Mouse (Mus musculus) midbrain, embryonic 10.5 days (tissue): ENCODE measurements around the gene Plpp7. TPM values are rescaled to one million over a fixed set of nuclear protein-coding genes. Genes with fewer than 3 reads are reported as not detected.

Experiments
- DNase-seq: peaks from one replicate; pipeline ENCODE4 v3.0.0-alpha.2; 2017; ENCODE audit warnings: low spot score
- H3K27ac ChIP-seq: fragments of 300-500 bp; sonication (generic); replicated peaks from 2 replicates; pipeline ENCODE4 v1.5.1; 2016; ENCODE audit warnings: mild to moderate bottlenecking
- H3K27me3 ChIP-seq: fragments of 300-500 bp; sonication (generic); 2 replicates; pipeline ENCODE4 v1.6.1; 2016; ENCODE audit warnings: low read depth, mild to moderate bottlenecking; ENCODE audit not compliant: poor library complexity, severe bottlenecking
- H3K36me3 ChIP-seq: fragments of 300-500 bp; sonication (generic); 2 replicates; pipeline ENCODE4 v1.6.1; 2016; ENCODE audit warnings: mild to moderate bottlenecking, moderate library complexity
- H3K4me1 ChIP-seq: fragments of 300-500 bp; sonication (generic); 2 replicates; pipeline ENCODE4 v1.6.1; 2016
- H3K4me3 ChIP-seq: fragments of 300-500 bp; sonication (generic); 2 replicates; pipeline ENCODE4 v1.5.1; 2016; ENCODE audit warnings: mild to moderate bottlenecking, moderate library complexity
- H3K9me3 ChIP-seq: fragments of 300-500 bp; sonication (generic); replicated peaks from 2 replicates; pipeline ENCODE4 v1.6.1; 2016; ENCODE audit warnings: mild to moderate bottlenecking
- WGBS: fragments of 180-500 bp; shearing (Covaris S2); methylation state at CpG from one replicate; pipeline ENCODE4 v1.1.7; 2016; 5-methylcytosine and 5-hydroxymethylcytosine counted together
- polyA plus RNA-seq: library from polyadenylated mRNA; unstranded; fragments of >200 nt; fragmentation: Nextera tagmentation; extraction: Ambion mirVana; gene quantifications from 2 replicates; pipeline ENCODE4 v1.2.1, GENCODE M21; 2016

Plpp7 gene
- polyA plus RNA-seq, 1 experiment from 2014 or later: 7.1 TPM

DNA sequence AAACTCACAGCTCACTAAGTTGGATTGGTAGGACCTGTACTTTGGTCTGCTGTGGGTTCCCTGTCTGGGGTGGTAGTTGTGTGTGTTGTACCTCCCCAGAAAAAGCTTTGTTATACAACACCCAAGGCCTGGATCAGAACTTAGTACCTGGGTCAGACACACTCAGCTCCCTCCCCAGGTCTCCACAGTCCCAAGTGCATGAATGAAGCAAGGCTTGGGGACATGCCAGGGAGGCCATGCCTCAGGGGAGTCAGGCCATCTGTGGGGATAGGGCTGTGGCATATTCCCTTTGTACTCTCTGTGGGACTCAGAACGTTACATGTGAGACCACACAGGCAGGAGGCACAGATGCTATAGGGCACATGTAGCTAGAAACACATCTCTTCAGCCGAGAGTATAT, 5.2 kb upstream of the Plpp7 start:
- no peak overlapping the region for H3K27ac ChIP-seq
- DNase-seq: no peak
- no peak overlapping the region for H3K4me3 ChIP-seq
- H3K4me1 ChIP-seq: peaks cover 11% of the 10 kb centered on the region
- no peaks in the 10 kb centered on the region for H3K9me3 ChIP-seq
- WGBS: 70% methylated on average over 2 of the region's 2 CpGs
- no peaks in the 10 kb centered on the region for H3K36me3 ChIP-seq
- peaks cover 56% of the 10 kb centered on the region for H3K27me3 ChIP-seq

DNA sequence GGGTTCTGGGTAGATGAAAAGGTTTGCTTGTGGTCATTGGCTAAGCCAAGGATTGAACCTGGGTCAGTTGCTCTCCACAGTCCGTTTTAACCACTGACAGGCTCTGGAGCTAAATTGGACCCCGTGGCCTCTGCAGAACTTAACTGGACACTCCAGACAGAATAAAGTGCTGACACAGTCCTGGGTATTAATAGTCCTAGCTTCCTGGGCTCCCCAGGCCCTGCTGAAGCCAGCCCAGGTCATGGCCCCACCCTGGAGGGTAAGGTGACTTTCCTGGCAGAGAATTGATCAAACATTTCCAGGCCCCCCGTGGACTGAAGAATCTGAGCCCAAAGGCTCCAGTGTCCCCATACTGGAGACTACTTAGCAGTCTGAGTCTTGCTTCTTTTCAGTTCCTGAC, 3.4 kb upstream of the Plpp7 start:
- no peaks in the 10 kb centered on the region for H3K36me3 ChIP-seq
- WGBS: 67% methylated on average over 3 of the region's 3 CpGs

DNA sequence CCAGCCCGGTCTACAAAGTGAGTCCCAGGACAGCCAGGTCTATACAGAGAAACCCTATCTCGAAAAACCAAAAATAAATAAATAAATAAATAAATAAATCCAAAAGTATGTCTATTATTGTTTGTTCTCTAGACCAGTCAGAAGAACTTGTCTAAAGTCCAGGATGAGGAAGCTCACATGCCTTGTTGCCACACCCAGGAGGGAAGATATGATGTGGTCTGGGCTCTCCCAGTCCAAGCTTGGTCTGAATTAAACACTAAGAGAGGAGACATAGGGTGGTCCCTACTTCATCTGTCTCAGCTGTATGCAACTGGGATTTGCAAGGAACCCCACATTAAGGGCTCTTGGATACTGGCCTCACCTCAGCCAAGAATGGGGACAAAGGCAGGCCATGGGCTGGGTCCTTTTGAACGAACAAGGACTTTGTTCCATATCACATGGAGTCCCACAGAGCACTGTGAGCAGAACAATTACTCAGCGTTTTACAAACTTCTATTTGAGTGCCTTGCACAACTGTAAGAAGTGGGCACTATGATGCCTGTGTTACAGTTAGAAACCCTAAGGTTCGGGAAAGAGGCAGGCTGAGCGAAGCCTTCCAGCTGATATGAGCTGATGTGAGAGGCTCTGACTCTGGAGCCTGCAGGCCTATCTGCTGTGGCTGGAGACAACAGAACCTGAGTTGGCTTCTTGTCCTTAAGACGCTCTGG, 1.2 kb upstream of the Plpp7 start:
- 88% methylated on average over 7 of the region's 7 CpGs for WGBS
- Histone ChIP-seq H3K27me3 (peaks cover 16% of the 10 kb centered on the region), H3K4me1 (peaks cover 20% of the 10 kb centered on the region), H3K36me3 (no peaks in the 10 kb centered on the region), H3K9me3 (no peaks in the 10 kb centered on the region), H3K4me3 (no peak overlapping the region), H3K27ac (no peak overlapping the region)
- no peak for DNase-seq

More for the DNA sequence above, 3.4 kb upstream of the Plpp7 start:
- Histone ChIP-seq H3K27ac (no peak overlapping the region), H3K4me1 (peaks cover 28% of the 10 kb centered on the region), H3K9me3 (no peaks in the 10 kb centered on the region), H3K27me3 (peaks cover 38% of the 10 kb centered on the region), H3K4me3 (no peak overlapping the region)
- no peak for DNase-seq

DNA sequence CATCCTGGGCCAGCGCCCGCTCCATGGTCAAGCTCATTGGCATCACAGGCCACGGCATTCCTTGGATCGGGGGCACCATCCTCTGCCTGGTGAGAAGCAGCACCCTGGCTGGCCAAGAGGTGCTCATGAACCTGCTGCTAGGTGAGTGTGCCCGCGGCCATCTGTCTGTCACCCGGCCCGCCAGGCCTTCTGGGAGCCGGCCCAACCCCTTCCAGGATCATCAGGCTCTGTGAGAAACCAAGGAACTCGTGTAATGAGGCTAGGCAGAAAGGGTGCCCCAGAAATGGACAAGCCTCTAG, 743 bp downstream of the Plpp7 start:
- no peak for DNase-seq
- Histone ChIP-seq H3K4me3 (peak overlapping the region; percentile 48), H3K9me3 (0 out of 2 replicates have a peak, but pooled peaks cover 5% of the 10 kb centered on the region), H3K27ac (peak overlapping the region; percentile 82), H3K36me3 (0 out of 2 replicates have a peak, but pooled peaks cover 4% of the 10 kb centered on the region), H3K4me1 (peaks cover 20% of the 10 kb centered on the region), H3K27me3 (no peaks in the 10 kb centered on the region)
- WGBS: 87% methylated on average over 10 of the region's 10 CpGs

DNA sequence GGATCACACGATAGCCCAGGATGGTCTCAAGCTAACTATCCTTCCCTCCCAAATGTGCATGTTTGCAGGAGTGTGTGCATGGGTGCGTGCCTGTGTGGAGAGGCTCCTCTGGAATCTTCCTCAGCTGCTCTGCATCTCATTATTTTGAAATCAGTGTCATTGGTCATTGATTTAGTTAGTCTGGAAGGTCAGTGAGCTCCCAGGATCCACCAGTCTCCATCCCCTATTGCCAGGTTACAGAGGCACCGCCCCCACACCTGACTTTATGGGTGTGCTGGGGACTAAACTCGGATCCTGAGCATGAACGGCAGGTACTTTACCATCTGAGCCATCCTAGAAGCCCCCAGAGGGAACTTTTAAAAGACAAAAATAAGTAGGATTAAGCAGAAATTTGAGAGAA, 7.6 kb downstream of the Plpp7 start:
- Histone ChIP-seq H3K4me3 (peak overlapping the region; percentile 34), H3K9me3 (0 out of 2 replicates have a peak, but pooled peaks cover 5% of the 10 kb centered on the region), H3K36me3 (0 out of 2 replicates have a peak, but pooled peaks cover 4% of the 10 kb centered on the region), H3K27ac (peak overlapping the region; percentile 23; the same call in 1 of the 2 replicates), H3K4me1 (peaks cover 27% of the 10 kb centered on the region), H3K27me3 (no peaks in the 10 kb centered on the region)
- no peak for DNase-seq
- WGBS: 56% methylated on average over 5 of the region's 5 CpGs

DNA sequence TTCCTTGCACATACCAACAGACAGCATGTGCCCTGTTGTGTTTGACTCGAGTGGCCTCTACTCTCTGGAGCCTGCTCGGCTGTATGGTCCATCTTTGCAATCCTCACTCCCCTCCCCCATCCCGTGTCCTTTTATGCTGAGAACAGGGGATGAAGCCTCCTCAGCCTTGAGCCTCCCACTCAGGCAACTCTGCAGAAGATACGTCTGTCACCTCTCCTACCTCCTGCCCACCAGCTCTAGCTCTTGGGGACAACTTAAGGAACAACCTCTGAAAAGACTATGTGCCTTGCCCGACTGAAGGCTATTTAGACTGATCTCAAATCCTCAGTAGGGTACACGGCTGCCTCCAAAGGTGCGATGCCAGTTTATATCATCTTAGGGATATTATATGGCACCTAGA, 8.2 kb downstream of the Plpp7 start:
- DNase-seq: no peak
- Histone ChIP-seq H3K9me3 (0 out of 2 replicates have a peak, but pooled peaks cover 5% of the 10 kb centered on the region), H3K27ac (peak overlapping the region; percentile 23; the same call in 1 of the 2 replicates), H3K4me3 (peak overlapping the region; percentile 34), H3K36me3 (0 out of 2 replicates have a peak, but pooled peaks cover 4% of the 10 kb centered on the region), H3K4me1 (peaks cover 27% of the 10 kb centered on the region), H3K27me3 (no peaks in the 10 kb centered on the region)
- 81% methylated on average over 7 of the region's 7 CpGs for WGBS

DNA sequence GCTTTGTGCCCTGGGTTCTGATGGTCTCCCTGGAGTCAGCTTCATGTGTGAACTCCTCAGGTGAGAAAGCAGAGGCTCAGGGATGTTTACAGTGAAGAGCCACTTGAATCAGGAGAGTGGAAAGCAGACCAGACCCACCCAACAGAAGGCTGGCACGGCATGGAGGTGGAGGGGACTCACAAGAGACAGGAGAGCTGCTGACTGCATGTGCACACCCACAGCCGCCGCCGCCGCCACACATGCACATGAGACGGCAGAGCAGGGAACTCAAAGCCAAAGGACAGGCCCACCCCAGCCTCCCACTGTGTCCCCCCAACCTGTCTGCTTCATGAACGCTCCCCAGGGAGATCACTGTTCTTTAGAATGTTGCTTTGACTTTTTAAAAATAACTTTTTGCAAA, 8.8 kb downstream of the Plpp7 start:
- DNase-seq: no peak
- Histone ChIP-seq H3K4me3 (no peak overlapping the region), H3K9me3 (0 out of 2 replicates have a peak, but pooled peaks cover 5% of the 10 kb centered on the region), H3K27me3 (no peaks in the 10 kb centered on the region), H3K4me1 (peaks cover 27% of the 10 kb centered on the region), H3K27ac (0 out of 2 replicates have a peak overlapping the region, but pooled peaks have one; percentile 23), H3K36me3 (0 out of 2 replicates have a peak, but pooled peaks cover 4% of the 10 kb centered on the region)
- whole genome bisulfite sequencing: 86% methylated on average over 7 of the region's 7 CpGs

DNA sequence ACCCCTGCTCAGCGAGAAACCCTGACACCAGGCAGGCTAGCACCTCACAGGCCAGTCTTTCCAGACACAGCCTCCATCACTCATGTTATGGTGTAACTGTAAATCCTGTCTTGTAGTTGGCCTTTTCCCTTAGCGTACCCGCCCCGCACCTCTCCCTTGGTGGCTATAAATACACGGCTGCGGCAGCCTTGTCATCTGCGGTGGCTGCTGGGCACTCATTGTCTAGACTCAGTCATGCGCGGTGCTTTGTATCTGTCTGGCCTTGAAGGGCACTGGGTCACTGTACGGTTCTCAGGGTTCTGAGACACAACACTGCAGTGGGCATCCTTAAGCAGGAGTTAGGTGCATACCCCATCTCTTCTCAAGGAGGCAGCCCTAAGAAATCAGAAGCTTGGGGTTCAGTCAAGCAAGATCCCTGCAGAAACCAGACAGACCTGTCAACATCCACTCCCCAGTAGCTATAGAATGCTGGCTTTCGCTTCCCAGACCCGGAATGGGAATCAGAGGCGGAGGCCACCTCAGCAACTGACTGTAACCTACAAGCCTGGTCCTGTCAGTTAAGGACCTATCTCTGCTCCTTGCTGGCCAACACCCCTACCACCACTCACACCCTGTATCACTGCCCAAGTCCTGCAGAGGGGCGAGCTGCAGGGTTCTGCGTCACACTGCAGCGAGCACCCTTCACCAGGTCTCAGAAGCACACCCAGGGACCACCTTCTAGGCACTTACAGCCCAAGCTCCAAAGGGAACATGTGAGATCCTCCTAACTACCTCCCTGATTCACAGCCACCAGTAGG, 10.0 kb downstream of the Plpp7 start:
- Histone ChIP-seq H3K27me3 (no peaks in the 10 kb centered on the region), H3K4me3 (no peak overlapping the region), H3K27ac (peak overlapping the region; percentile 49), H3K4me1 (peaks cover 27% of the 10 kb centered on the region), H3K36me3 (no peaks in the 10 kb centered on the region), H3K9me3 (0 out of 2 replicates have a peak, but pooled peaks cover 5% of the 10 kb centered on the region)
- no peak for DNase-seq
- 72% methylated on average over 16 of the region's 16 CpGs for WGBS

DNA sequence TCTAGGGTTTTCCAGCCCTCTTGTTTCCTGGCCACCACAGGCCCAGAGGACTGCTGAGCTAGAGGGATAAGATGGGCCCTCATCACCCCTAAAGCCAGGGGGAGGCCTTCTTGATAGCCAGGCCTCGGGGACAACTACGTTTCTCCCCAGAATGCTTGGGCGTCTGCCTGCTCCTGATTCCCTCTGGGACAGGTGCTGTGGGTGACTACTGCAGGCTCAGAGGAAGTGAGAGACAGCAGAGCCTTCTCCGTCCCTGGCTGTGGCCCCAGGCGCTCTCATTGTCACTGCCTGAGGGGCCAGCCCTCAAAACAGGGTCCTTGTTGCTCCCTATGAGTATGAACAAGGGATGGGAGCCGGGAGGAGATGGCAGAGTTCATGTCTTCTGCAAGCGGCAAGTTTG, 10.6 kb downstream of the Plpp7 start:
- H3K4me3 ChIP-seq: no peak overlapping the region
- no peaks in the 10 kb centered on the region for H3K36me3 ChIP-seq
- H3K9me3 ChIP-seq: no peaks in the 10 kb centered on the region
- 81% methylated on average over 7 of the region's 7 CpGs for WGBS
- H3K27me3 ChIP-seq: no peaks in the 10 kb centered on the region
- peak overlapping the region; percentile 49; the same call in 1 of the 2 replicates for H3K27ac ChIP-seq
- H3K4me1 ChIP-seq: peaks cover 27% of the 10 kb centered on the region
- DNase-seq: no peak

DNA sequence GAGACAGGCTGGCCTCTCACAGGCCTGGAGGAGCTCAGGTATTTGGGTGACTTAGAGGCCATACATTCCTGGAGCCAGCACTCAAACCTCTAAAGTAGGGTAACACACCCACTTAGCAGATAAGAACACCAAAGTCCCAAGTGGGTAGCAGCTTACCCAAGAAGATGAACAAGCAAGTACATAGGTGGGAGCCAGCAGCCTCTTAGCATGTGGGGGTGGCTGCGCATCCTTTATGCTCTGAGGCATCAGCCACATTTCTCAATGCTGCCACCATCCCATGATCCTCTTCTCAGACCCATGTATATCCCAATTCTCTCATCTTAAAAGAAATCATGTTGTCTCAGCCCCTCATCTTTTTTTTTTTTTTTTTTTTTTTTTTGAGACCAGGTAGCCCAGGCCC, 15.9 kb downstream of the Plpp7 start:
- Histone ChIP-seq H3K36me3 (no peaks in the 10 kb centered on the region), H3K27ac (no peak overlapping the region), H3K4me1 (no peaks in the 10 kb centered on the region), H3K4me3 (no peak overlapping the region), H3K27me3 (no peaks in the 10 kb centered on the region), H3K9me3 (0 out of 2 replicates have a peak, but pooled peaks cover 2% of the 10 kb centered on the region)
- 95% methylated on average over 1 of the region's 1 CpGs for WGBS
- DNase-seq: no peak

DNA sequence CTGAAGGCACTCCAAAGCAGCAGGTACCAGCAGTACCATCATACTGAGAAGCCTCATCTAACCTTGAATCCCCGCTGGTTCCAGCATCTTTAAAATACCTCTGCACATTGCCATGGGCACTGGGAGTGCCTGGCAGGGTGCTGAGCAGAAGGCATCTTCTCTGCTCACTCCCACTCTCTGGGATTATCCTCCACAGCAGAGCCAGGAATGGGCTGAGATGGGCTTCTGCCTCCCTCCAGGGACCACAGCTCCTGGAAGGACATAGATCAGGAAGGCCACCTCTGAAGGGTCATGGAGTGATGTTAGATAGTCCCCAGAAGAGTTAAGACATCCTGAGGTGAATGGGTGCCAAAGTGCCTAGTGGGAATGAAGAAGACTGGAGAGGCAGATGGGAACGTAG, 17.2 kb downstream of the Plpp7 start:
- WGBS: 75% methylated on average over 2 of the region's 2 CpGs
- Histone ChIP-seq H3K9me3 (peaks cover 9% of the 10 kb centered on the region), H3K4me1 (no peaks in the 10 kb centered on the region), H3K27me3 (no peaks in the 10 kb centered on the region), H3K27ac (no peak overlapping the region), H3K4me3 (no peak overlapping the region), H3K36me3 (no peaks in the 10 kb centered on the region)
- DNase-seq: no peak

DNA sequence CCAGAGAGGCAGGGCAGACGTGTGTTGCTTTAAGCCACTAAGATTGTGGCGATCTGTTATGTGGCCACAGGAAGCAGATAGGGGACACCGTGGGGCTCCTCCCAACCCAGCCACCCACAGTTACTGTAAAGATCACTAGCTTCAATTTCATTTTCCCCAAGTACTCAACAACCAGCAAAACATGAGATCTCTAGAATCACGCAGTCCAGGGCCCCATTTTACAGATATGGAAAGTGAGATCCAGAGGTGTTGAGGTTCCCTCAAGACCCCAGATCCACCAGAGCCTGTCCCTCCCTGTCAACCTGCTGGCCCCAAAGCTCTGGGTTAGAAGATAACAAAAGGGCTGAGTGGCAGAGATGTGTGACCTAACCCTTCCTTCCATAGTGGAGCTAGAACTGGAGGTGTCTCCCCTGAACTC, 20.5 kb downstream of the Plpp7 start:
- no peak for DNase-seq
- H3K27me3 ChIP-seq: no peaks in the 10 kb centered on the region
- H3K9me3 ChIP-seq: peaks cover 9% of the 10 kb centered on the region
- no peaks in the 10 kb centered on the region for H3K4me1 ChIP-seq
- 91% methylated on average over 4 of the region's 4 CpGs for WGBS
- no peak overlapping the region for H3K4me3 ChIP-seq
- H3K27ac ChIP-seq: no peak overlapping the region; the same call in 1 of the 2 replicates
- no peaks in the 10 kb centered on the region for H3K36me3 ChIP-seq
